Mouse (Mus musculus): ENCODE data around the gene Srsf5.

GRCm38 (mm10) chr12:80982326-80982725, 37.0 kb downstream of the Srsf5 start:
- TF ChIP-seq CTCF (IDR thresholded peaks at IDR 0.05; ENCODE audit: borderline replicate concordance, control insufficient read depth, extremely low read depth, insufficient read depth, low read length, poor library complexity): peak; percentile 69; the same call in 1 of the 2 replicates
- TF ChIP-seq POLR2A (IDR thresholded peaks at IDR 0.05; ENCODE audit: control insufficient read depth, extremely low read depth, insufficient read depth, low read length, poor library complexity): no peak

All from thymus, adult 2 months (tissue).